Mouse (Mus musculus): Measurements from ENCODE around the gene Efhc1. TPM values are rescaled to one million over a fixed set of nuclear protein-coding genes. Genes with fewer than 3 reads are reported as not detected.

The Efhc1 gene
- polyA plus RNA-seq, 1 experiment from 2014 or later, result 0.45 TPM

GRCm38 (mm10) chr1:20993690-20994089, 42.3 kb downstream of the Efhc1 start:
- H3K27ac ChIP-seq, result no peak overlapping the region
- H3K36me3 ChIP-seq, result no peaks in the 10 kb centered on the region
- H3K27me3 ChIP-seq, result no peaks in the 10 kb centered on the region
- DNase-seq (no peak), ATAC-seq (ENCODE audit: low read depth) (no peak)
- H3K4me3 ChIP-seq (replicated peaks), result no peak overlapping the region
- H3K4me1 ChIP-seq (replicated peaks), result peaks cover 21% of the 10 kb centered on the region
- no peak overlapping the region for H3K4me2 ChIP-seq
- no peak overlapping the region for H3K9ac ChIP-seq
- no peaks in the 10 kb centered on the region for H3K9me3 ChIP-seq (replicated peaks)
- WGBS (ENCODE audit: insufficient replicate concordance), result 24% methylated on average over 3 of the region's 3 CpGs

DNA sequence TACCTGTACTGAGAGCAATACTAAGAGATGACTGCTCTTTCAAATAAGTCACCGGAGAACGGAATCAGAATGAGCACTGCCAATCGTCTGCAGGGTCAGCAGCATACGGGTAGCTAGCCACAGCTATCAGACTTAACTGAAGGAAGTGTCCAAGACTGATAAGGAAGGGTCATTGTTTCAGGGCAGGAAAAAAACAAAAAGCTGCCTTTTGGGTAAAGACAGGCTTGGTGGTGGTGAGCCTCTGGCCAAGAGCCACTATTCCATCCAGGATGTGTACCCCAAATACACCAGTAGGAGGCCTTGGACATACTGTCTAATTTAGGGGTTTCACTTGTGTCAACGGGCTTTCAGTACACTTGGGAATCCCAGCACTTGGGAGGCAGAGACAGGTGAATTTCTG, 42.9 kb downstream of the Efhc1 start:
- H3K4me2 ChIP-seq, result no peak overlapping the region
- H3K4me3 ChIP-seq (replicated peaks), result no peak overlapping the region
- 19% methylated on average over 5 of the region's 5 CpGs for WGBS (ENCODE audit: insufficient replicate concordance)
- no peaks in the 10 kb centered on the region for H3K27me3 ChIP-seq
- no peaks in the 10 kb centered on the region for H3K36me3 ChIP-seq
- ATAC-seq (ENCODE audit: low read depth) (no peak; the same call in 1 of the 2 replicates), DNase-seq (no peak)
- H3K4me1 ChIP-seq (replicated peaks), result peaks cover 21% of the 10 kb centered on the region
- no peak overlapping the region for H3K9ac ChIP-seq
- H3K27ac ChIP-seq, result no peak overlapping the region
- H3K9me3 ChIP-seq (replicated peaks), result no peaks in the 10 kb centered on the region

DNA sequence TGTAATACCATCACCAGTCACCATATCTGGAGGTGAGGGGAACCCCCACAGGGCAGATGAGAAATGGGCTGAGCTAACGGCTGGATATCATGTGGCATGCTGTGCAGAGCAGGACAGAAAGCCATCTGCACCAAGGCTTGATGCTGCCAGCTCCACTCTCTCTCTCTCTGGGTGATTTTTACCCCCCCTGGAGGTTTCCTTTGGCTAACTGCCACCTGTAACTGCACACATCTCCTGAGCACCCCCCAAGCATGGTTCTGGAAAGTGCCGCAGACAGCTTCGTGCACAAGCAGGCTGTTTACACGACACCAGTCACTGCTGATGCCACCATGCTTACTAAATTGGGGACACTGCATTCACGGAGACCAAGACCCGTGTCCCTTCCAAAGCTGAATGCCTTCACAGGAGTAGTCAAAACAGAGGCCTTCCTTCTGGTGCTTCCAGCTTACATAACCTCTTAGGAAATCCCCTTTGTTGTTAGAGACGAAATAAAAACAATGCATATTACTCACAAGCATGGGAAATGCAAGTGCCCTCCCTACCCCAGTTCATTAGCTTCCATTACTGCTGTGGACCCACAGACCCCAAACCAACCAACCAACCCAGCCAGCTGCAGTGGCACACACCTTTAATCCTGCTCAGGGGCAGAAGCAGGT, 44.0 kb downstream of the Efhc1 start:
- no peak for DNase-seq
- H3K27ac ChIP-seq, result no peak overlapping the region
- ATAC-seq (ENCODE audit: low read depth), result no peak
- WGBS (ENCODE audit: insufficient replicate concordance), result 59% methylated on average over 7 of the region's 7 CpGs
- H3K4me1 ChIP-seq (replicated peaks), result peaks cover 21% of the 10 kb centered on the region
- H3K36me3 ChIP-seq, result 0 out of 2 replicates have a peak, but pooled peaks cover 4% of the 10 kb centered on the region
- no peak overlapping the region for H3K4me2 ChIP-seq
- no peak overlapping the region for H3K4me3 ChIP-seq (replicated peaks)
- H3K27me3 ChIP-seq, result no peaks in the 10 kb centered on the region
- no peaks in the 10 kb centered on the region for H3K9me3 ChIP-seq (replicated peaks)
- no peak overlapping the region for H3K9ac ChIP-seq

DNA sequence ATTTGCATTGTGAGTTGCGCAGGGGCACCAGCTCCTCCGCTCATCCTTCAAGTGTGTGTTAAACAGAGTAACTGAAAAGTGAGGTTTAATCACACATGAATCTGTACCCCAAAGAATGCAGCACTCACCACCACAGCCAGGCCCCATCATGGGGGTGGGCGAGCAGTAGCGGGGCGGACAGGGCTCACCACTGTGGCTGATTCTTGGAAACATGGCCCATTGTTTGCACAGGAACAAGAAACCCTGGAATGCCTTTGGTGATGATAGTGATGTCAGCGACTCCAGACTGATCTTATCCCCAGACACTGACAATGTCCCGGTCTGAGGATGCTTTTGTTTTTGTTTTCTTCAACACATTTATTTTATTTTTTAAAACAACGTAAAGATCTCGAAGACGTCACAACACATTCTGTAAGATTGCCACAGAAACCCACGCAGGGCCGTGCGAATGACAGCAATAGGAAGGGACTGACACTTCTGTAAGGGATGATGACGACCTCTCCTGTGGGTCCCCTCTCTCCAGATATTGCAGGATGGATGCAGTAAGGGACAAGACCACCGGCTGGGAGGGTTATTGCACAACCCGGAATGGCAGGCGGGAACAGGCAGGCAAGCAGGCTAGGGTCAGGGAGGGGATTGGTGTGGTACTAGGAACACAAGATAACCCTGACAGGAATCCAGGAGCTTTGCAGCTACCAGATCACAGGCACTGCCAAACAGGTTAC, 45.3 kb downstream of the Efhc1 start:
- Histone ChIP-seq H3K27me3 (no peaks in the 10 kb centered on the region), H3K4me1 (replicated peaks) (peaks cover 21% of the 10 kb centered on the region), H3K4me3 (replicated peaks) (no peak overlapping the region), H3K27ac (no peak overlapping the region), H3K4me2 (no peak overlapping the region), H3K9me3 (replicated peaks) (no peaks in the 10 kb centered on the region), H3K36me3 (peaks cover 4% of the 10 kb centered on the region; the same call in 1 of the 2 replicates), H3K9ac (no peak overlapping the region)
- DNase-seq (no peak), ATAC-seq (ENCODE audit: low read depth) (peak; percentile 52)
- 58% methylated on average over 17 of the region's 17 CpGs for WGBS (ENCODE audit: insufficient replicate concordance)

DNA sequence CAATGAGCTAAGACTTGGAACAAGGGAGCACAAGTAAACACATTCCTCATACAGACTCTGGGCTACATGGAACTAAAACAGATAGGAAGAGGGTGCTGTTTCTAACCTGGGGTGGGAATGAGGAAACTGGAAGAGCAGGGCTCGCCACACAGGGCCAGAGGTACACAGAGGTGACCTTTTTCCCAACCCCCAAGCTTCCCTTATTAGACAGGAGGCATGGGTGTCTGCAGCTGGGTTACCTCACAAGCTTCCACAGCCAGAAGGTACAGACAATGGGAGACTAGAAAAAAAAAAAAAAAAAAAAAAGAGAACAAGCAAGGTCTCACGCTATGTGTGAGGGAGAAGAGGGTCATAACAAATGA, 45.9 kb downstream of the Efhc1 start:
- Histone ChIP-seq H3K9ac (no peak overlapping the region), H3K36me3 (peaks cover 4% of the 10 kb centered on the region; the same call in 1 of the 2 replicates), H3K4me2 (no peak overlapping the region), H3K9me3 (replicated peaks) (no peaks in the 10 kb centered on the region), H3K4me3 (replicated peaks) (no peak overlapping the region), H3K27ac (no peak overlapping the region), H3K27me3 (no peaks in the 10 kb centered on the region), H3K4me1 (replicated peaks) (peaks cover 21% of the 10 kb centered on the region)
- ATAC-seq (ENCODE audit: low read depth) (peak; percentile 67), DNase-seq (no peak)
- WGBS (ENCODE audit: insufficient replicate concordance), result 63% methylated on average over 2 of the region's 2 CpGs

DNA sequence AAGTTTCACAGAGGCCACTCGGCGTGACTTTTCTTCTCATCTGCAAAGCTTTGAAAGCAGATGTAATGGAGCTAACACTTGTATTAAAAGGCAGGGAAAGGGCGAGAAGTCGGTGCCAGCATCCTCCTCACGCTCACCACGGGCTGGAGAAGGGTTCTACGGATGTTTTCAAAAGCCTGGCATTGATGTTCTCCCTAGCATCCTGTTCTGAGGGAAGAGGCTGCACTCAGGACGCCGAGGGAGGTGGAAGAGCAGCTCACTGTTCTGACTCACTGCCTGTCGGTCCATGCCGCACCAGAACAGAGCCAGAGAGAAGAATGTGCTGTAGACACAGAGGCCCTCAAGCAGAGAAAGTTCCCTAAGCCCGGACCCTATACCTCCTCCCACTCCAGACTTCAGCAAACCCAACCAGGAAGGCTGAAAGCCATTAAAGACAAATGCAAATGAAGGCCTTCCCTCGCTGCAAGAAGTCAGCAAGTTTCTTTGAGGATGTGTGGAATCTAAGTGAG, 46.5 kb downstream of the Efhc1 start:
- no peak overlapping the region for H3K27ac ChIP-seq
- DNase-seq, result no peak
- ATAC-seq (ENCODE audit: low read depth), result no peak
- H3K4me1 ChIP-seq (replicated peaks), result peaks cover 21% of the 10 kb centered on the region
- H3K9ac ChIP-seq, result no peak overlapping the region
- H3K27me3 ChIP-seq, result no peaks in the 10 kb centered on the region
- H3K4me3 ChIP-seq (replicated peaks), result no peak overlapping the region
- H3K36me3 ChIP-seq, result peaks cover 4% of the 10 kb centered on the region; the same call in 1 of the 2 replicates
- WGBS (ENCODE audit: insufficient replicate concordance), result 53% methylated on average over 13 of the region's 13 CpGs
- no peak overlapping the region for H3K4me2 ChIP-seq
- H3K9me3 ChIP-seq (replicated peaks), result no peaks in the 10 kb centered on the region

DNA sequence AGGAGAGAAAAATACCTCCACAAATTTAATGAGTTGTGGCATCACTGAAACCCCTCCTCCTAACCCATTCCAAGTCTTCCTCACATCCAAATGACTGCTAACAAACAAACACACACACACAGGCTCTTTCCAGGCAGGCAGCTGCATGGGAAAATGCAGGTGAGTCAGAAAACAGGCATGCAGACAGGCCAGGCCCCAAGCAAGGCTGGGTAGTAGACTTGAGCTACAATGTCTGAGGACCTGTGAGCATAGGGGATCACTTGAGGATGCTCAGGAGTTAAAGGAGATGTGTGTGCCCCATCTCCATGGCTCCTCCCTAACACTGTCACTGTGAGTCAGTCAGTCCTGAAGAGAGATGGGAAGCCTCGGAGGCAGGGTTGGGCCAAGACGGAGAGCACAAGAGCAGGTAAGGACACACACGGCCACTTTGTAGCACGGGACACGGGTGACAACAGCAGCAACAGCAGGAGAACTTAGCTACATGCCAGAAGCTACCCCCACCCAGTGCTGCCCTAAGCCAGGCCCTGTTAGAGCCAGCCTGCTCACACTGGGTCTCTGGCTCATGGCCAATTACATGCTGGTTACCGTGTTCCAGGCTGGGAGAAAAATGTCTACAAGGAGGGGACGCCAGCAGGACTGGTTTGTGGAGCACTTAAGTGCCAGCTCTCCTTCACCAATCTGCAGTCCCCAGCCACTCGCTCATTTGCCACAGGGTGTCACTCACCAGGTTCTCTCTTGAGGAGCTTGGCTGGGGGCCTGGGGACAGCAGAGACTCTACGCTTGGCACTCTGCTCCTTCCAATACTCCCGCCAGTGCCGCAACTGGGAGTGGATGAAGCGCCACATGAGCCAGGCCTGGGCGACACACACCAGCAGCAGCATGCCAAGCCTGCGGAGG, 51.1 kb downstream of the Efhc1 start:
- ATAC-seq (ENCODE audit: low read depth), result no peak
- Histone ChIP-seq H3K4me2 (no peak overlapping the region), H3K9ac (no peak overlapping the region), H3K4me3 (replicated peaks) (no peak overlapping the region), H3K4me1 (replicated peaks) (peaks cover 8% of the 10 kb centered on the region), H3K27ac (no peak overlapping the region), H3K27me3 (no peaks in the 10 kb centered on the region), H3K9me3 (replicated peaks) (no peaks in the 10 kb centered on the region), H3K36me3 (peaks cover 6% of the 10 kb centered on the region; the same call in 1 of the 2 replicates)
- WGBS (ENCODE audit: insufficient replicate concordance), result 76% methylated on average over 14 of the region's 14 CpGs
- DNase-seq, result no peak

- ATAC-seq (ENCODE audit: low read depth), result no peak
- Histone ChIP-seq H3K9me3 (replicated peaks) (no peaks in the 10 kb centered on the region), H3K4me2 (no peak overlapping the region), H3K4me1 (replicated peaks) (peaks cover 9% of the 10 kb centered on the region), H3K9ac (no peak overlapping the region), H3K27me3 (no peaks in the 10 kb centered on the region), H3K36me3 (peaks cover 6% of the 10 kb centered on the region; the same call in 1 of the 2 replicates), H3K27ac (no peak overlapping the region), H3K4me3 (replicated peaks) (no peak overlapping the region)
- DNase-seq, result no peak
- WGBS (ENCODE audit: insufficient replicate concordance), result 64% methylated on average over 8 of the region's 8 CpGs
Measured at GRCm38 (mm10) chr1:21004596-21004995, 53.2 kb downstream of the Efhc1 start.

DNA sequence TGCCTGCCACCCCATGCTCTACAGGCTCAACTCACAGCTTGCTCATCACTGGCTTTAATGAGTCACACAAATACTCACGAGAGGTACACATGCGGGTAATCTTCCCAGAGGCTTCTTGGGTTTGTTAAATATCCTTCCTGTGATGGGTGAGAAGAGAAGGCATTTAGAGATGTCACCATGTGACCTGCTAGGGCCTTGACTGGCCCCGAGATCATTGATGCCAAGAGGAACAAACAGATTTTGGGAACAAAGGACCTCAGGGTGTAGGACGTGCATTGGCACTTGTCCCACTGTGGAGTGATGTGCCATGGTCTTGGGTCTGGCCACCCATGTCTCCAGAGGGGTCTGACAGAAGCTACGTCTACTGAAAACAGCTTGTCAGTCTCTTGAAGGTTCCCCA, 55.3 kb downstream of the Efhc1 start:
- no peak for ATAC-seq (ENCODE audit: low read depth)
- no peak overlapping the region for H3K27ac ChIP-seq
- no peak overlapping the region for H3K4me3 ChIP-seq (replicated peaks)
- WGBS (ENCODE audit: insufficient replicate concordance), result 62% methylated on average over 5 of the region's 5 CpGs
- H3K4me2 ChIP-seq, result no peak overlapping the region
- H3K9ac ChIP-seq, result no peak overlapping the region
- peaks cover 13% of the 10 kb centered on the region; the same call in 1 of the 2 replicates for H3K36me3 ChIP-seq
- H3K27me3 ChIP-seq, result no peaks in the 10 kb centered on the region
- peaks cover 9% of the 10 kb centered on the region for H3K4me1 ChIP-seq (replicated peaks)
- no peaks in the 10 kb centered on the region for H3K9me3 ChIP-seq (replicated peaks)
- DNase-seq, result no peak

DNA sequence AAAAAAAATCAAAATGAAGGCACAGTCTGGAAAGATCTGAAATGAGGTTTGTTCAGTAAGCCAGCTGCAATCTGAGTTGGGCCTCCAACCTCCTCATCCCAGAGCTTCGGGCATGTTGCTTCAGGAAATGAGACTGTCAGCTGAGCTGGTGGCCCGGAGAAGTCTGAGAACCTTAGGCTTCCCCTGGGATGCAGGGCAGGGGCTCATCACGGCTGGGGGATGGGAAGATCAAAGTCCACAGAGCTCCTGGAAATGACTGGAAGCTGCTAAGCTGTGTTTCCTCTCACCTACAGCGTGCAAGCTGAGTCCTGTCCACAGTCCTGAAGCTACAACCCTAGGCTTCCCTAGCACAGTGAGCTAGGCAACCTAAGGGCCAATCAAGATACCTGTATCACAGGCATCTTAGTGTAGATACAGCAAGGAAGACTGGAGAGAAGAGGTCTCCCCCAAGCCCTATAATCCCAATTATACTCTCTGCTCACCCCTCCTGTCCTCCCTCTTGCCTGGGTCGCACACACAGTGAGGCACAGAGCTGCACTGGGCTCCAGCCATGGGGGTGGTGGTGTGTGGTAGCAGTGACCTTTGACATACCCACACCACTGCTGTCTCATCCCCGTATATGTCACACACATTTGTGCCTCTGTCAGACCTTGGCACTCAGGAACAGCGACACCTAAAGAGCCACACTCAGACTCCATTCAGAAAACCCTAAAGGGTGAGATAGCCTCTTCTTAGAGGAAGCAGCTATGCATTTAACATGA, 56.7 kb downstream of the Efhc1 start:
- Histone ChIP-seq H3K9ac (no peak overlapping the region), H3K4me3 (replicated peaks) (no peak overlapping the region), H3K9me3 (replicated peaks) (no peaks in the 10 kb centered on the region), H3K36me3 (peaks cover 19% of the 10 kb centered on the region; the same call in 1 of the 2 replicates), H3K4me2 (no peak overlapping the region), H3K27me3 (no peaks in the 10 kb centered on the region), H3K27ac (no peak overlapping the region), H3K4me1 (replicated peaks) (peaks cover 9% of the 10 kb centered on the region)
- ATAC-seq (ENCODE audit: low read depth) (peak; percentile 45), DNase-seq (no peak)
- 53% methylated on average over 7 of the region's 7 CpGs for WGBS (ENCODE audit: insufficient replicate concordance)
